Mouse (Mus musculus): ENCODE measurements around the gene Gm20379. TPM values are rescaled to one million over a fixed set of nuclear protein-coding genes. Genes with fewer than 3 reads are reported as not detected.

Gm20379 gene
- total RNA-seq, 1 experiment from 2014 or later = not detected

Other genes with a start within 250 kb of the Gm20379 start
- gene Rasgrf2, start 174.3 kb upstream of the Gm20379 start, total RNA-seq (2017) = not detected in 2 replicates
- gene Dhfr, start 48.7 kb downstream of the Gm20379 start, total RNA-seq (2017) = 20.6 and 27.1 TPM in 2 replicates
- 46.9 and 58.7 TPM in 2 replicates for gene Msh3, start 49.0 kb downstream of the Gm20379 start, total RNA-seq (2017)
- not detected in 2 replicates for gene Ankrd34b, start 119.9 kb downstream of the Gm20379 start, total RNA-seq (2017)
- gene Fam151b, start 178.0 kb downstream of the Gm20379 start, total RNA-seq (2017) = 8.5 and 10.1 TPM in 2 replicates
- 11.5 and 15.4 TPM in 2 replicates for gene Zfyve16, start 224.9 kb downstream of the Gm20379 start, total RNA-seq (2017)